Mouse (Mus musculus) adrenal gland, postnatal 36 days (tissue): ENCODE results near the gene Tmem253. TPM values are rescaled to one million over a fixed set of nuclear protein-coding genes. Genes with fewer than 3 reads are reported as not detected.

Source experiments
- DNase-seq, 2 experiments: peaks; one replicate each; pipeline ENCODE4 v3.0.0; 2021; ENCODE audit warnings: mixed read lengths in 1 of 2
- long read RNA-seq, 2 experiments: library from polyadenylated mRNA; stranded (forward); transcript quantifications; one replicate each; pipeline ENCODE4 v2.0.0; 2021; ENCODE audit warnings: borderline sequencing depth in 2 of 2
- total RNA-seq, 2 experiments: library from RNA; stranded (reverse); gene quantifications; 2 replicates each; pipeline ENCODE4 v1.2.3; 2021

Tmem253 gene
- total RNA-seq: 1 to 10 TPM; 1.7 to 2.5 TPM
- long read RNA-seq, experiment 1: 0 reads
- long read RNA-seq, experiment 2: 0 reads

- DNase-seq: no peak
Measured at GRCm38 (mm10) chr14:52015445-52016100, at the start of gene Tmem253. Gene Tmem253, plus strand, starts transcription at chr14:52015658.

- DNase-seq: no peak
Measured at GRCm38 (mm10) chr14:51967400-51967799, 48.1 kb upstream of the Tmem253 start.

GRCm38 (mm10) chr14:51979252-51979651 is 36.2 kb upstream of the Tmem253 start:
- no peak for DNase-seq

GRCm38 (mm10) chr14:51983251-51983650 is 32.2 kb upstream of the Tmem253 start:
- DNase-seq: no peak

- no peak for DNase-seq
Measured at GRCm38 (mm10) chr14:51983855-51984246, 31.6 kb upstream of the Tmem253 start.

- peak; percentile 83 to 91 for DNase-seq
Measured at GRCm38 (mm10) chr14:51984247-51985231, 30.9 kb upstream of the Tmem253 start, which contains the start of gene Arhgef40. Gene Arhgef40, plus strand, starts transcription at chr14:51984719.

GRCm38 (mm10) chr14:51985301-51986152 is 29.9 kb upstream of the Tmem253 start:
- DNase-seq: peak; percentile 82 to 88

- DNase-seq: no peak
Measured at GRCm38 (mm10) chr14:51986153-51986505, 29.3 kb upstream of the Tmem253 start.

- no peak for DNase-seq
Measured at GRCm38 (mm10) chr14:51987177-51987576, 28.3 kb upstream of the Tmem253 start.

- DNase-seq: no peak
Measured at GRCm38 (mm10) chr14:51988731-51989130, 26.7 kb upstream of the Tmem253 start.

GRCm38 (mm10) chr14:51989461-51989970 is 25.9 kb upstream of the Tmem253 start:
- DNase-seq: no peak

- no peak for DNase-seq
Measured at GRCm38 (mm10) chr14:51994453-51994852, 21.0 kb upstream of the Tmem253 start.

- no peak for DNase-seq
Measured at GRCm38 (mm10) chr14:51995219-51995871, 20.1 kb upstream of the Tmem253 start.

GRCm38 (mm10) chr14:51996231-51996841 is 19.1 kb upstream of the Tmem253 start:
- no peak for DNase-seq

- DNase-seq: no peak
Measured at GRCm38 (mm10) chr14:51996866-51997265, 18.6 kb upstream of the Tmem253 start.

- no peak for DNase-seq
Measured at GRCm38 (mm10) chr14:51997483-51997882, 18.0 kb upstream of the Tmem253 start.

- peak in 1 of 2 experiments; percentile 22 for DNase-seq
Measured at GRCm38 (mm10) chr14:52003981-52004495, 11.4 kb upstream of the Tmem253 start.

GRCm38 (mm10) chr14:52005141-52005540 is 10.3 kb upstream of the Tmem253 start:
- DNase-seq: no peak

GRCm38 (mm10) chr14:52005616-52006015 is 9.8 kb upstream of the Tmem253 start:
- DNase-seq: no peak

- no peak for DNase-seq
Measured at GRCm38 (mm10) chr14:52006241-52006640, 9.2 kb upstream of the Tmem253 start.

- DNase-seq: no peak
Measured at GRCm38 (mm10) chr14:52006771-52007170, 8.7 kb upstream of the Tmem253 start.
